Mouse (Mus musculus) lung, postnatal 36 days (tissue): ENCODE measurements at regions not wholly inside any gene's neighbourhood (a gene's known extent, or its start where the extent isn't known, plus 50 kb on each side); places are given as distances from the start of the nearest gene placed in this dataset.

Experiments
- DNase-seq: peaks from one replicate; pipeline ENCODE4 v3.0.0; 2022; ENCODE audit warnings: mixed read lengths

- DNase-seq, result no peak
Measured at GRCm38 (mm10) chr9:47441155-47441554, 88.8 kb upstream of the Cadm1 start.

GRCm38 (mm10) chr9:47444168-47444567 is 85.8 kb upstream of the Cadm1 start:
- no peak for DNase-seq

GRCm38 (mm10) chr9:47444752-47445151 is 85.2 kb upstream of the Cadm1 start:
- DNase-seq, result no peak

GRCm38 (mm10) chr9:47445332-47445731 is 84.6 kb upstream of the Cadm1 start:
- DNase-seq, result no peak

DNA sequence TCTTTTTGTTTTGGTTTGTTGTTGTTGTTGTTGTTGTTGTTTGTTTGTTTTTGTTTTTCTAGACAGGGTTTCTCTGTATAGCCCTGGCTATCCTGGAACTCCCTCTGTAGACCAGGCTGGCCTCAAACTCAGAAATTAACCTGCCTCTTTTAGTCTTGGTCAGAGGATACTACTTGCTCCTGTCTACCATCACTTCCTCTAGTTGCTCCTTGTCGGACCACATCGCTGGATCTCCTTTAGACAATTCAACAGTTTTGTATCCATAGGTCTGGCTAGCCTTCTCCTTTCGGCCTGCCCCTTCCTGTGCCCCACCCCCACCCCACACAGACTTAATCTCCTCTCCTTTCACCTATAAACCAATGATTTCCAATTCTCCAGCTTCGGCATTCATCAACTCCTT is 77.2 kb upstream of the Cadm1 start:
- DNase-seq, result no peak

- peak; percentile 50 for DNase-seq
Measured at GRCm38 (mm10) chr9:47458721-47459418, 71.1 kb upstream of the Cadm1 start.

GRCm38 (mm10) chr9:47459461-47460049 is 70.4 kb upstream of the Cadm1 start:
- DNase-seq, result no peak

GRCm38 (mm10) chr9:47460241-47460640 is 69.7 kb upstream of the Cadm1 start:
- no peak for DNase-seq

DNA sequence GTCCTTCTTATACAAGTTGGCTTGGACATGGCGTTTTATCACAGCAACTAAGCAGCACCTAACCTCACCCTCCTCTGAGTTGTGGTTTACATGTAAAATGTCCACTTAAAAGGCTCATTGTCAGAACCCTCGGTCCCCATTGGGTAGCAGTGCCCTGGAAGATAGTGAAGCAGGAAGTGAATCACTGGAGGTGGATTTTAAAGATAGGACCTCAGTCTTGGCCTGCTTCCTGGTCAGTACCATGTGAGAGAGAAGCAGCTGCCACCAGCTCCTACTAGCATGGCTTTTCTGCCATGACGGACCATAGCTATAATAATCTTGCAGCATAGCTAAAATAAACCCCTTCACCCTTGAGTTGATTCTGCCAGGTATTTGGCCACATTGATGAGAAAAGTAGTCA is 68.1 kb upstream of the Cadm1 start:
- no peak for DNase-seq

DNA sequence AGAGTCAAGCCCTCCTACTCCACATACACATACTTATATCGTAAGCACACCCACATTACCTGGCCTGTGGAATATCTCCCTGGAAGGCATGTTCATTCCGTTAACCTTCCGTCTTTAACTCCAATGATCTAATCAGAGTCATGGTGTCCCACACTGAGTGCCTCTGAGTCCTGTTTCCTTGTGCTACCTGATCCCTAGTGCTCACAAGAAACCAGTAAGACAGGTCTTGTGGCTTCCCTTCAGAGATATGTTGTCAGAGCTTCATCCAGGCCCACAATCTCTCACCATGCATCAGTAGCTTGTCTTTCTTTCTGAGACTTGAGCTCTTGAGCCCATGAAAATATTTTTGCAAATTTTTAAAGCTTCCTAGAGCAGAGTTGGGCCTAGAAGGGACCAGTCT is 63.2 kb upstream of the Cadm1 start:
- no peak for DNase-seq

GRCm38 (mm10) chr9:47467815-47468214 is 62.2 kb upstream of the Cadm1 start:
- DNase-seq, result no peak

GRCm38 (mm10) chr9:47469576-47469975 is 60.4 kb upstream of the Cadm1 start:
- DNase-seq, result no peak

DNA sequence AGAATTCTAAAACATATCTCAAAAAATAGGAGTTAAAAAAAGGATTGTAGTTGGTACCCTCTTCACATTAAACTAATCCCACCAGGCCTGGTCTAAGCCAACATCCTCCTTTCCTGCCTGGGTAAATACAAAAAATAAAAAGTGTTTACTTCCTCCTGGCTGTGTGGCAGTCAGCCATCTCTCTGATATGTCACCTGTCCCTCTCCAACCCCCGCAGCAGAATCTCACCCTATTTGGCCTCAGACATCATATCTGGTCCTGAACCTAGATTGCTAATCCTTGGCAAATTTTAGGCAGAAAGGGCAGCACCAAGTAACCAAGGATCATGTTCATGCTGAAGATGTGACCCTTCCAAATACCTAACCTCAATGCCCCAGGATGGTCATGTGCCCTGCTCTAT is 59.2 kb upstream of the Cadm1 start:
- no peak for DNase-seq

DNA sequence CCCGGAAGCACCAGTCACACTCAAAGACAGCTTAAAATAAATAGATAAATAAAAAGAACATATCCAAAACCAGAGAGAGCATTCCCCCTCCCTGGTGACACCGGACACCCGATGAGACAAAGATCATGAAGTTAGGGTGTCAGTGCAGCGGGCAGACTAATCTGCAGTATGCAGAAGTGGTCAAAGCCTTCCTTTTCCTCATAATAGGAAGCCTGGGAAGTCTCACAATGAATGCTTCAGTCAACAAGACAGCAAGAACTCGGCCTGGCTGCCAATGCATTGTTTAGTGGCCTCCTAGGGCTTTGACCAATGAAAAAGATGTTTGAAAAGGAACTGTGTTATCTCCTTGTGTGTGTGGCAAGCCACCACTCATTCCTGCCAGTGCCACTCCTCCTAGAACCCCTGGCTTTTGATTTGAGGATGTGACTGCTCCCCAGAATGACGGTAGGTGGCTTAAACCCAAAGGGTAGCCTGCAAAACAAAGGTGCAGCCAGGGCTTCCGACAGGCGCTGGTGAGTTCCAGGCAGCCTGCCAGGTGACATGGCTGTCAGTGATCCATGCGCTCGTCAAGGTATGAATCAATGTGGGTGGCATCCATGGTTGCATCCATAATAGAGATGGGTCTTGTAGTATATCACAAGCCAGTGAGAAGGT is 58.1 kb upstream of the Cadm1 start:
- peak; percentile 79 for DNase-seq

DNA sequence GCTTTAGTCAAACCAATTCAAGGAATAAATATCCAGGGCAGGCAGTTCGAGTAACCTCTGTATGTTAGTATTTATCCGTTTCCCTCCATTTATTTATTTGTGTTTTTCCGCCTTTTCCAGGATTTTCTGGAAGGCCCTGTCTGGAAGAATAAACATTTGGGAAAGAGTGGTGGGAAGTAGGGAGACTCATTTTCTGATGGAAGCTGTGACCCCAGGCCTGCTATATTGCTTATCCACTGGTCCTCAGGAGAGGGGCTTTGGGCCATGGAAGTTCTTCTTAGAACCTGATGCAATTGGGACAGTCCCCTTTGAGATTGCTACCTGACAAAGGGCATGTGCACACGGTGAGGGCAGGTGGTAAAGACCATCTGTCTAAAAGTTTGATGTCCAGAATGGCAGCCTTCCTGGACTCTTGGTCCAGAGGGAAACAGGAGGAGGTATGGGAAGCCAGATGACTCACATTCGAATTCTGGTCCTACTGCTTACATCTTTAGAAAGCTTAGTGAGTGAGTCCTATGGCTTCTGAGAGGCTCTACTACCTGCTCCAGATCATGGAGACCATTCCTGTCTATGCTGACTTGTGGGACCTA is 56.1 kb upstream of the Cadm1 start:
- no peak for DNase-seq

DNA sequence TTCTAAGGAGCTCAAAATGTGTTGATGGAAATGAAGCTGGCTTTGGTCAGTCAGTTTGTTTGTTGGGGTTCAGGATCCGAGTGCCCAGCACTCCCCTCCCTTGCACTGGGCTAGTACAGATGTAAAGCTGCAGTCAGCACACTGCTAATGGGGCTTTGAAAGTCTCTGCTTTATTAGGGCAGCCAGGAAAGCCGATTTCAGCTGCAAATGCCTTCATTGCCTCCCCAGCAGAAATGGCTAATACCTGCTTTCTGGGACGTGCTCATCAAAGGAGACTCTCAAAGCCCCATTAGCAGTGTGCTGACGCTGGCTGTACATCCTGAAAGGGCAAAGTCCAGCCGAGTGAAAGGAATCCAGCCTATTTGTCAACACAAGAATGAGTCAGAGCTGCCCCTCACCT is 55.2 kb upstream of the Cadm1 start:
- DNase-seq, result no peak

GRCm38 (mm10) chr9:47477889-47478288 is 52.1 kb upstream of the Cadm1 start:
- no peak for DNase-seq
